In the genomic region with DNA sequence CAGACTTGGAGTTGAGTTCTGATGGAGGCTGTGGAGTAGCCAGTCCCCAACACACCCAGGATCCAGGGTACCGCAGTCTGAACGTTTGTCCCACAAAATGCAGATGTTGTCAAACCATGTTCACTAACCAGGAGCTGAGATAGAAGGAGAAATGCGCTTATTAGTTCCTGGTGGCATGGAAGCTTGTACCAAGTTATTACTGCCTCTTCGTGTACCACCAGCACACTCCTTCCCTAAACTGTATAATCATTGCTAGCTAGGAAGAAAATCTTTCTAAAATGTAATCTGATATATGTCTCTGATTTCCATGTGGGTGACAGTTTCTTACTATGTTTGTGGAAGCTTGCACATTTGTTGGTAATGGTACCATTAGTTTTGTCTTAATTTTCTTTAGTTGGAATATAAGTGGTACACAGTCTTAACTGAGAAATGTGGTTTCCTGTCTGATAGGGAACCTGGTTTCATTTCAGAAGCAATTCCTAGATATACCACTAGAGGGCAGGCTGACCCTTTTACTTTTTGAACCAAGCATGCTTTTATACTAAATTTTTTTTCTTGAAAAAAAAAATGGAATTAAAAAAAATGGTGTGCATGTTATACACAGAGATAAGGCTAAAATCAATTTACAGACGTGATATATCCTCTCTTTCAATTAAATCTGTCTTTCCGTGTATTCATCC, we compare ENCODE assay signal across 8 mouse cellular contexts.
DNase-seq lines count a peak whose midpoint lies in the region; ATAC-seq lines count a peak whose summit lies in the region.

No protein-coding gene starts in this region.

- H3K9me3 ChIP-seq in limb, embryonic 11.5 days (ENCODE audit: control insufficient read depth, low read length) = no peaks in the 10 kb centered on the region
- no peaks in the 10 kb centered on the region for H3K9me3 ChIP-seq in limb, embryonic 10.5 days (replicated peaks)
- H3K9me3 ChIP-seq in intestine, embryonic 15.5 days = no peaks in the 10 kb centered on the region

- no peak overlapping the region for H3K27ac ChIP-seq in limb, embryonic 11.5 days (replicated peaks; ENCODE audit: low read depth, low read length)
- no peak overlapping the region for H3K27ac ChIP-seq in limb, embryonic 10.5 days
- H3K27ac ChIP-seq in intestine, embryonic 15.5 days = no peak overlapping the region

- no peaks in the 10 kb centered on the region for H3K4me1 ChIP-seq in limb, embryonic 11.5 days (ENCODE audit: control insufficient read depth, insufficient read depth, low read length)
- peaks cover 24% of the 10 kb centered on the region for H3K4me1 ChIP-seq in limb, embryonic 10.5 days
- H3K4me1 ChIP-seq in intestine, embryonic 15.5 days (replicated peaks) = no peaks in the 10 kb centered on the region

- no peak overlapping the region for H3K4me3 ChIP-seq in limb, embryonic 11.5 days (ENCODE audit: low read depth, low read length)
- H3K4me3 ChIP-seq in limb, embryonic 10.5 days = no peak overlapping the region
- H3K4me3 ChIP-seq in intestine, embryonic 15.5 days (replicated peaks) = no peak overlapping the region

- ATAC-seq in frontal cortex, adult (ENCODE audit: low TSS enrichment) = peak; percentile 79; the same call in 1 of the 2 replicates
- ATAC-seq in limb, embryonic 11.5 days (ENCODE audit: insufficient number of reproducible peaks, low FRiP score, low TSS enrichment, low read depth) = no peak
- no peak for ATAC-seq in intestine, embryonic 15.5 days

- no peak for DNase-seq in frontal cortex, postnatal 14 days (ENCODE audit: low spot score in 2 of 2)
- DNase-seq in limb, embryonic 11.5 days (ENCODE audit: low spot score) = peak; percentile 37
- no peak for DNase-seq in limb, embryonic 10.5 days (ENCODE audit: low spot score)
- peak; percentile 92 for DNase-seq in NIH3T3 (ENCODE audit: low read depth)
- DNase-seq in induced T-regulatory cell, adult 2 months (ENCODE audit: low read depth) = peak; percentile 62
- no peak for DNase-seq in spleen, postnatal 4 days (ENCODE audit: low spot score in 2 of 2)

- no peak overlapping the region for H3K4me2 ChIP-seq in limb, embryonic 11.5 days (ENCODE audit: low read depth, severe bottlenecking)
- no peak overlapping the region for H3K4me2 ChIP-seq in intestine, embryonic 15.5 days (replicated peaks)

- H3K36me3 ChIP-seq in limb, embryonic 11.5 days (ENCODE audit: control insufficient read depth, insufficient read depth, low read length) = no peaks in the 10 kb centered on the region
- no peaks in the 10 kb centered on the region for H3K36me3 ChIP-seq in limb, embryonic 10.5 days
- H3K36me3 ChIP-seq in intestine, embryonic 15.5 days = no peaks in the 10 kb centered on the region

- H3K27me3 ChIP-seq in limb, embryonic 11.5 days (ENCODE audit: control insufficient read depth, insufficient read depth, low read length) = no peaks in the 10 kb centered on the region
- no peaks in the 10 kb centered on the region for H3K27me3 ChIP-seq in limb, embryonic 10.5 days (ENCODE audit: low read depth, poor library complexity, severe bottlenecking)
- H3K27me3 ChIP-seq in intestine, embryonic 15.5 days (replicated peaks) = no peaks in the 10 kb centered on the region

- H3K9ac ChIP-seq in limb, embryonic 11.5 days (ENCODE audit: low read length) = no peak overlapping the region
- H3K9ac ChIP-seq in intestine, embryonic 15.5 days = no peak overlapping the region

- 56% methylated on average over 6 of the region's 6 CpGs for WGBS in limb, embryonic 11.5 days
- 68% methylated on average over 6 of the region's 6 CpGs for WGBS in limb, embryonic 10.5 days
- 58% methylated on average over 6 of the region's 6 CpGs for WGBS in intestine, embryonic 15.5 days

Comparison
In these comparisons a context has a peak if more than half of its experiments do, and no peak if none do; other contexts are left out.
1. DNase-seq: peak in limb, embryonic 11.5 days (single experiment), NIH3T3 (single experiment) and induced T-regulatory cell, adult 2 months (single experiment); none in frontal cortex, postnatal 14 days (0 of 2), limb, embryonic 10.5 days (single experiment) and spleen, postnatal 4 days (0 of 2).